Mouse (Mus musculus): ENCODE measurements around the gene Vcam1.

Vcam1 gene

GRCm38 (mm10) chr3:116091706-116092105 is 37.8 kb downstream of the Vcam1 start:
- no peak for DNase-seq (ENCODE audit: low read depth, low spot score)

GRCm38 (mm10) chr3:116085962-116086361 is 43.5 kb downstream of the Vcam1 start:
- no peak for DNase-seq (ENCODE audit: low read depth, low spot score)

- peak; percentile 14 for DNase-seq (ENCODE audit: low read depth, low spot score)
Measured at GRCm38 (mm10) chr3:116080939-116081676, 48.4 kb downstream of the Vcam1 start.

GRCm38 (mm10) chr3:116080166-116080788 is 49.2 kb downstream of the Vcam1 start:
- no peak for DNase-seq (ENCODE audit: low read depth, low spot score)

GRCm38 (mm10) chr3:116078490-116078889 is 51.0 kb downstream of the Vcam1 start:
- no peak for DNase-seq (ENCODE audit: low read depth, low spot score)

GRCm38 (mm10) chr3:116076739-116077138 is 52.7 kb downstream of the Vcam1 start:
- DNase-seq (ENCODE audit: low read depth, low spot score) = no peak

GRCm38 (mm10) chr3:116072584-116072983 is 56.9 kb downstream of the Vcam1 start:
- DNase-seq (ENCODE audit: low read depth, low spot score) = no peak

GRCm38 (mm10) chr3:116062141-116062540 is 67.3 kb downstream of the Vcam1 start:
- no peak for DNase-seq (ENCODE audit: low read depth, low spot score)

- no peak for DNase-seq (ENCODE audit: low read depth, low spot score)
Measured at GRCm38 (mm10) chr3:116060320-116060719, 69.2 kb downstream of the Vcam1 start.
